Comparison of ENCODE assay signal across 9 mouse cellular contexts in genomic region chr4:43561436-43561996, GRCm38 (mm10). TPM values are rescaled to one million over a fixed set of nuclear protein-coding genes. Genes with fewer than 3 reads are reported as not detected.
A peak's percentile ranks its signal among the peaks of the same experiment; 100 is the strongest.
DNase-seq lines count a peak whose midpoint lies in the region; ATAC-seq and TF ChIP-seq lines count a peak whose summit lies in the region.
"Had no signal": no experiment of that assay in that cellular context is flagged by ENCODE, and none has a peak within 500 bp of the region (broad histone marks: within the 10 kb centered on the region; RNA-seq: fewer than 3 reads in every experiment).

No protein-coding gene starts in this region.

- intact Hi-C loops in heart, postnatal 10 days (cut with DNase I) = loop anchor here (2.0 to 10.0 kb wide), 2 partner anchors 29 to 527 kb away; partner anchors contain the start of gene Stoml2

- WGBS in heart, embryonic 12.5 days = 2% methylated on average over 16 of the region's 16 CpGs
- 2% methylated on average over 16 of the region's 16 CpGs for WGBS in forebrain, embryonic 12.5 days
- 1% methylated on average over 16 of the region's 16 CpGs for WGBS in liver, embryonic 13.5 days (ENCODE audit: insufficient replicate concordance)

- peaks cover 57% of the 10 kb centered on the region for H3K4me1 ChIP-seq in heart, embryonic 12.5 days (replicated peaks)
- peaks cover 69% of the 10 kb centered on the region for H3K4me1 ChIP-seq in E14TG2a.4 (replicated peaks; ENCODE audit: low read depth, low read length)
- peaks cover 58% of the 10 kb centered on the region for H3K4me1 ChIP-seq in forebrain, embryonic 12.5 days
- H3K4me1 ChIP-seq in liver, embryonic 13.5 days (replicated peaks) = peaks cover 62% of the 10 kb centered on the region

- H3K27ac ChIP-seq in heart, embryonic 12.5 days (ENCODE audit: poor library complexity, severe bottlenecking) = peak overlapping the region; percentile 100
- H3K27ac ChIP-seq in forebrain, embryonic 12.5 days = peak overlapping the region; percentile 98
- peak overlapping the region; percentile 99 for H3K27ac ChIP-seq in liver, embryonic 13.5 days

- H3K4me2 ChIP-seq in heart, embryonic 12.5 days = peak overlapping the region; percentile 92
- peak overlapping the region; percentile 86 for H3K4me2 ChIP-seq in forebrain, embryonic 12.5 days
- peak overlapping the region; percentile 89 for H3K4me2 ChIP-seq in liver, embryonic 13.5 days

- H3K9me3 ChIP-seq in heart, embryonic 12.5 days (replicated peaks) = no peaks in the 10 kb centered on the region
- H3K9me3 ChIP-seq in E14TG2a.4 (ENCODE audit: low read length) = no peaks in the 10 kb centered on the region
- H3K9me3 ChIP-seq in forebrain, embryonic 12.5 days = no peaks in the 10 kb centered on the region
- H3K9me3 ChIP-seq in liver, embryonic 13.5 days (replicated peaks) = no peaks in the 10 kb centered on the region

- DNase-seq in heart, postnatal 10 days = no peak
- peak; percentile 67 for DNase-seq in liver, embryonic 13.5 days
- no peak for DNase-seq in urinary bladder, adult 18-20 months (ENCODE audit: low spot score in 2 of 2)
- no peak for DNase-seq in gastrocnemius, postnatal 4 days (ENCODE audit: low spot score in 2 of 2)
- DNase-seq in adrenal gland, adult 2 months = no peak

- peak overlapping the region; percentile 99 for H3K9ac ChIP-seq in heart, embryonic 12.5 days
- H3K9ac ChIP-seq in forebrain, embryonic 12.5 days = peak overlapping the region; percentile 95
- peak overlapping the region; percentile 89 for H3K9ac ChIP-seq in liver, embryonic 13.5 days

- 0 out of 2 replicates have a peak, but pooled peaks have one; percentile 7 for ATAC-seq in heart, embryonic 12.5 days (ENCODE audit: insufficient number of reproducible peaks, low FRiP score)
- ATAC-seq in forebrain, embryonic 12.5 days (ENCODE audit: low FRiP score) = peak; percentile 58
- ATAC-seq in liver, embryonic 13.5 days (ENCODE audit: low read depth) = peak; percentile 71

- no peak for TF ChIP-seq CTCF in E14TG2a.4 (conservative IDR thresholded peaks at IDR 0.05; ENCODE audit: low read length)

- peaks cover 35% of the 10 kb centered on the region for H3K36me3 ChIP-seq in heart, embryonic 12.5 days
- peaks cover 47% of the 10 kb centered on the region for H3K36me3 ChIP-seq in E14TG2a.4 (ENCODE audit: insufficient read depth, low read length)
- peaks cover 28% of the 10 kb centered on the region for H3K36me3 ChIP-seq in forebrain, embryonic 12.5 days (replicated peaks)
- H3K36me3 ChIP-seq in liver, embryonic 13.5 days = peaks cover 37% of the 10 kb centered on the region

- no peaks in the 10 kb centered on the region for H3K27me3 ChIP-seq in heart, embryonic 12.5 days (replicated peaks)
- no peaks in the 10 kb centered on the region for H3K27me3 ChIP-seq in E14TG2a.4 (ENCODE audit: insufficient read depth, low read length)
- H3K27me3 ChIP-seq in forebrain, embryonic 12.5 days = no peaks in the 10 kb centered on the region
- H3K27me3 ChIP-seq in liver, embryonic 13.5 days = no peaks in the 10 kb centered on the region

- H3K4me3 ChIP-seq in heart, embryonic 12.5 days = peak overlapping the region; percentile 85
- H3K4me3 ChIP-seq in E14TG2a.4 (replicated peaks; ENCODE audit: low read length) = peak overlapping the region; percentile 94
- peak overlapping the region; percentile 86 for H3K4me3 ChIP-seq in forebrain, embryonic 12.5 days (replicated peaks)
- H3K4me3 ChIP-seq in liver, embryonic 13.5 days (replicated peaks) = peak overlapping the region; percentile 72

RNA-seq across cellular contexts. Expression of gene Creb3, which starts 0.6 kb away (rescaled TPM):
- 57.2 and 61.2 TPM in 2 replicates for polyA plus RNA-seq in heart, embryonic 12.5 days (2016; fragmentation: Nextera tagmentation; extraction: Ambion mirVana)
- 10 to 100 TPM; 57.2 to 61.8 TPM for total RNA-seq in heart, postnatal 10 days (2021)
- polyA plus RNA-seq in forebrain, embryonic 12.5 days (2016; fragmentation: Nextera tagmentation; extraction: Ambion mirVana) = 45.3 and 46.2 TPM in 2 replicates
- polyA plus RNA-seq in liver, embryonic 13.5 days (2015; fragmentation: Nextera tagmentation; extraction: Ambion mirVana) = 20.6 and 21.9 TPM in 2 replicates
- total RNA-seq in gastrocnemius, postnatal 4 days (2021) = 10 to 100 TPM; 51.9 to 55.1 TPM
- 100 to 1,000 TPM; 123 to 178 TPM for total RNA-seq in adrenal gland, adult 2 months (2021)
- 178 and 207 TPM in 2 replicates for polyA plus RNA-seq in adrenal gland, adult 2 months (2012; rRNA removed)

RNA-seq across cellular contexts. Expression of gene Tln1, which starts 1.0 kb away (rescaled TPM):
- polyA plus RNA-seq in heart, embryonic 12.5 days (2016; fragmentation: Nextera tagmentation; extraction: Ambion mirVana) = 117 and 124 TPM in 2 replicates
- 100 to 1,000 TPM; 147 to 167 TPM for total RNA-seq in heart, postnatal 10 days (2021)
- 54.5 and 55.9 TPM in 2 replicates for polyA plus RNA-seq in forebrain, embryonic 12.5 days (2016; fragmentation: Nextera tagmentation; extraction: Ambion mirVana)
- polyA plus RNA-seq in liver, embryonic 13.5 days (2015; fragmentation: Nextera tagmentation; extraction: Ambion mirVana) = 38.6 and 42.4 TPM in 2 replicates
- total RNA-seq in gastrocnemius, postnatal 4 days (2021) = 100 to 1,000 TPM; 137 to 140 TPM
- total RNA-seq in adrenal gland, adult 2 months (2021) = 100 to 1,000 TPM; 167 to 207 TPM
- 132 and 174 TPM in 2 replicates for polyA plus RNA-seq in adrenal gland, adult 2 months (2012; rRNA removed)

RNA-seq across cellular contexts. Expression of gene Rgp1, which starts 17.0 kb away (rescaled TPM):
- 20.4 and 26.4 TPM in 2 replicates for polyA plus RNA-seq in heart, embryonic 12.5 days (2016; fragmentation: Nextera tagmentation; extraction: Ambion mirVana)
- total RNA-seq in heart, postnatal 10 days (2021) = 10 to 100 TPM; 42.1 to 45.5 TPM
- polyA plus RNA-seq in forebrain, embryonic 12.5 days (2016; fragmentation: Nextera tagmentation; extraction: Ambion mirVana) = 29.9 and 30.9 TPM in 2 replicates
- 13.8 and 15.1 TPM in 2 replicates for polyA plus RNA-seq in liver, embryonic 13.5 days (2015; fragmentation: Nextera tagmentation; extraction: Ambion mirVana)
- total RNA-seq in gastrocnemius, postnatal 4 days (2021) = 10 to 100 TPM; 37.1 to 41.3 TPM
- 10 to 100 TPM; 47.1 to 50.7 TPM for total RNA-seq in adrenal gland, adult 2 months (2021)
- 50.1 and 57.4 TPM in 2 replicates for polyA plus RNA-seq in adrenal gland, adult 2 months (2012; rRNA removed)

RNA-seq across cellular contexts. Expression of gene Gba2, which starts 17.2 kb away (rescaled TPM):
- polyA plus RNA-seq in heart, embryonic 12.5 days (2016; fragmentation: Nextera tagmentation; extraction: Ambion mirVana) = 25.5 and 25.8 TPM in 2 replicates
- total RNA-seq in heart, postnatal 10 days (2021) = 10 to 100 TPM; 15.4 to 15.6 TPM
- 43.7 and 48.2 TPM in 2 replicates for polyA plus RNA-seq in forebrain, embryonic 12.5 days (2016; fragmentation: Nextera tagmentation; extraction: Ambion mirVana)
- polyA plus RNA-seq in liver, embryonic 13.5 days (2015; fragmentation: Nextera tagmentation; extraction: Ambion mirVana) = 16.5 and 18.1 TPM in 2 replicates
- total RNA-seq in gastrocnemius, postnatal 4 days (2021) = 10 to 100 TPM; 11.5 to 12.0 TPM
- total RNA-seq in adrenal gland, adult 2 months (2021) = 10 to 100 TPM in 1 of 2 experiments, 1 to 10 TPM in 1; 6.8 to 13.0 TPM
- 13.4 and 13.9 TPM in 2 replicates for polyA plus RNA-seq in adrenal gland, adult 2 months (2012; rRNA removed)

RNA-seq across cellular contexts. Expression of gene Msmp, which starts 22.8 kb away (rescaled TPM):
- polyA plus RNA-seq in heart, embryonic 12.5 days (2016; fragmentation: Nextera tagmentation; extraction: Ambion mirVana) = 0.50 and 1.3 TPM in 2 replicates
- total RNA-seq in heart, postnatal 10 days (2021) = under 1 TPM; 0.36 to 0.37 TPM
- 0.89 and 3.5 TPM in 2 replicates for polyA plus RNA-seq in forebrain, embryonic 12.5 days (2016; fragmentation: Nextera tagmentation; extraction: Ambion mirVana)
- 0.60 TPM in 1 of 2 replicates, not detected in the other for polyA plus RNA-seq in liver, embryonic 13.5 days (2015; fragmentation: Nextera tagmentation; extraction: Ambion mirVana)
- total RNA-seq in gastrocnemius, postnatal 4 days (2021) = not detected
- total RNA-seq in adrenal gland, adult 2 months (2021) = 1 to 10 TPM; 1.2 to 3.0 TPM
- polyA plus RNA-seq in adrenal gland, adult 2 months (2012; rRNA removed) = 0.94 and 1.5 TPM in 2 replicates
- polyA plus RNA-seq: large intestine, adult 2 months had no signal

Comparison
In these comparisons a context has a peak if more than half of its experiments do, and no peak if none do; other contexts are left out.
1. ATAC-seq: peak in every context shown above with its lines; median percentile 71 in liver, embryonic 13.5 days; 58 in forebrain, embryonic 12.5 days; 7 in heart, embryonic 12.5 days.